Mouse (Mus musculus): ENCODE measurements around the gene Il10ra.

GRCm38 (mm10) chr9:45308521-45308920 is 39.6 kb upstream of the Il10ra start:
- TF ChIP-seq CTCF (IDR thresholded peaks at IDR 0.05; ENCODE audit: low read depth, low read length) (no peak), POLR2A (IDR thresholded peaks at IDR 0.05; ENCODE audit: extremely low read depth, insufficient read depth, low read length) (no peak)
